Comparison of ENCODE assay signal across 8 mouse cellular contexts in genomic region chr12:76081557-76082211, GRCm38 (mm10).
DNase-seq lines count a peak whose midpoint lies in the region; ATAC-seq lines count a peak whose summit lies in the region.

No protein-coding gene starts in this region.

- H3K4me3 ChIP-seq in midbrain, embryonic 15.5 days, result peak overlapping the region; percentile 42

- peak; percentile 23 for DNase-seq in kidney, postnatal 10 days
- DNase-seq in kidney, adult 8-10 months, result no peak
- peak; percentile 92 for DNase-seq in cerebellum, adult 9-10 months
- peak; percentile 75 to 76 for DNase-seq in frontal cortex, postnatal 10 days (ENCODE audit: low spot score in 2 of 2)
- DNase-seq in left cerebral cortex, adult 11 months (ENCODE audit: low spot score), result peak; percentile 66
- no peak for DNase-seq in urinary bladder, adult 2 months (ENCODE audit: low spot score)

- H3K9me3 ChIP-seq in midbrain, embryonic 15.5 days, result no peaks in the 10 kb centered on the region

- H3K4me1 ChIP-seq in midbrain, embryonic 15.5 days, result peaks cover 24% of the 10 kb centered on the region

- peak overlapping the region; percentile 91 for H3K27ac ChIP-seq in midbrain, embryonic 15.5 days

- 3% methylated on average over 22 of the region's 22 CpGs for WGBS in midbrain, embryonic 15.5 days

- no peaks in the 10 kb centered on the region for H3K36me3 ChIP-seq in midbrain, embryonic 15.5 days (replicated peaks)

- H3K27me3 ChIP-seq in midbrain, embryonic 15.5 days (replicated peaks), result no peaks in the 10 kb centered on the region

- H3K9ac ChIP-seq in midbrain, embryonic 15.5 days, result peak overlapping the region; percentile 46

- H3K4me2 ChIP-seq in midbrain, embryonic 15.5 days, result peak overlapping the region; percentile 59

- peak; percentile 97 for ATAC-seq in midbrain, embryonic 15.5 days (replicated peaks)
- no peak for ATAC-seq in CD4-positive, CD25-positive, alpha-beta regulatory T cell, adult 4 months

Comparison
In these comparisons a context has a peak if more than half of its experiments do, and no peak if none do; other contexts are left out.
1. DNase-seq: peak in kidney, postnatal 10 days (single experiment), cerebellum, adult 9-10 months (single experiment), frontal cortex, postnatal 10 days (2 of 2) and left cerebral cortex, adult 11 months (single experiment); none in kidney, adult 8-10 months (0 of 2) and urinary bladder, adult 2 months (single experiment).